Mouse (Mus musculus): ENCODE measurements around the gene Cacnb1. TPM values are rescaled to one million over a fixed set of nuclear protein-coding genes. Genes with fewer than 3 reads are reported as not detected.

Gene Cacnb1
- polyA plus RNA-seq, 1 experiment = 5.2 TPM

DNA sequence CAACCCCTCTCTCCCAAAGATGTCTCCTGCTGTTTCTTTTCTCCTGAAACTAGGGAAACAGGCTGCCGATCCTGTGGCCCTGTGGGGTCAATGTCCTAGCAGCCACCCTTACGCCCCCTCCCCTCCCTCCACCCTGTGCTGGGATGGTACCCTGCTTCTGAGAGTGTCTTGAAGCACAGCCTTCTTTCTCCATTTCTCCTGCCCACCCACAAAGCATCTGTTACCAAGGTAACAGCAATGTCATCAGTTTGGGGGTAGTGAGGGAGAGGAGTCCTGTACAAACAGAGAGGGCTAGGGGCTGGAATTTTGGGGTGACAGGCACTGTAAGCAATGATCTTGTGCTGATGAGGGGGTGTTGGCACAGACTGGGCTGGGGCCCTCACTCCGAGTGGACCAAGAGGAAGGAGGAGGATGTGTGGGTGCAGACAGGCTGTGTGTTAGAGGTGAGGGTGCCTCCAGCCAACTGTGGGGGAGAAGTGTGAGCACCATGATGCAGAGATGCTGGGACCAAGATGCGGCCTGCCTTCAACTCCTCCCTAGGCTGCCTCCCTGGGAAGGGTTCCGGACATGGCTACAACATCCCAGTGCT is 37.4 kb upstream of the Cacnb1 start:
- TF ChIP-seq EP300 (IDR thresholded peaks at IDR 0.05; ENCODE audit: insufficient read depth, low read depth, low read length) (no peak), CTCF (IDR thresholded peaks at IDR 0.05; ENCODE audit: low read depth, low read length) (no peak)
- Histone ChIP-seq H3K36me3 (ENCODE audit: control insufficient read depth, insufficient read depth, low read length, poor library complexity, severe bottlenecking) (no peaks in the 10 kb centered on the region), H3K27ac (ENCODE audit: insufficient read depth, low read length) (no peak overlapping the region), H3K9me3 (replicated peaks; ENCODE audit: control insufficient read depth, insufficient read depth, low read length, poor library complexity, severe bottlenecking) (no peaks in the 10 kb centered on the region), H3K4me3 (ENCODE audit: low read depth, low read length) (no peak overlapping the region), H3K27me3 (ENCODE audit: control insufficient read depth, insufficient read depth, low read length, poor library complexity, severe bottlenecking) (no peaks in the 10 kb centered on the region), H3K9ac (ENCODE audit: low read depth, poor library complexity, severe bottlenecking) (no peak overlapping the region), H3K4me1 (ENCODE audit: control insufficient read depth, insufficient read depth, low read length) (no peaks in the 10 kb centered on the region)

DNA sequence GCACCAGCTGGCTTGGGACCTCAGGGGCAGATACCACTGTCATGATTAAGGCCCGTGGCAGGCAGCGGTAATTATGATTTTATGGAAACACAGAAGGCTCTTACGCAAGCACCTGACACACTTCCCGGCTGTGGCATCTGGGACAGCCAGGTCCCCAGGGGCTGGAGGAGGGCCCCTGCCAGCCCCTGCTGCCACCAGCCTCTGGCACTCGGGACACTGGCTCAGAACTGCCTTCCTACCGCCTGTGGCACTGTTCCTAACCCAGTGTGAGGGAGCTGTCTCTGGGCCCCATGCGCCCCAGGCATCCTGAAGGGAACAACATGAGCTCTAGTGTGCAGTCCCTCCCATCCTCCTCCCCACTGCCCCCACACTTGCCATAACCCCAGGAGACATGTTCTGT is 36.8 kb upstream of the Cacnb1 start:
- Histone ChIP-seq H3K36me3 (ENCODE audit: control insufficient read depth, insufficient read depth, low read length, poor library complexity, severe bottlenecking) (no peaks in the 10 kb centered on the region), H3K27me3 (ENCODE audit: control insufficient read depth, insufficient read depth, low read length, poor library complexity, severe bottlenecking) (no peaks in the 10 kb centered on the region), H3K9ac (ENCODE audit: low read depth, poor library complexity, severe bottlenecking) (no peak overlapping the region), H3K4me1 (ENCODE audit: control insufficient read depth, insufficient read depth, low read length) (no peaks in the 10 kb centered on the region), H3K4me3 (ENCODE audit: low read depth, low read length) (no peak overlapping the region), H3K27ac (ENCODE audit: insufficient read depth, low read length) (no peak overlapping the region), H3K9me3 (replicated peaks; ENCODE audit: control insufficient read depth, insufficient read depth, low read length, poor library complexity, severe bottlenecking) (no peaks in the 10 kb centered on the region)
- TF ChIP-seq POLR2A (IDR thresholded peaks at IDR 0.05; ENCODE audit: insufficient read depth, low read length) = no peak
- no peak for TF ChIP-seq CTCF (IDR thresholded peaks at IDR 0.05; ENCODE audit: low read depth, low read length)
- TF ChIP-seq EP300 (IDR thresholded peaks at IDR 0.05; ENCODE audit: insufficient read depth, low read depth, low read length) = no peak

DNA sequence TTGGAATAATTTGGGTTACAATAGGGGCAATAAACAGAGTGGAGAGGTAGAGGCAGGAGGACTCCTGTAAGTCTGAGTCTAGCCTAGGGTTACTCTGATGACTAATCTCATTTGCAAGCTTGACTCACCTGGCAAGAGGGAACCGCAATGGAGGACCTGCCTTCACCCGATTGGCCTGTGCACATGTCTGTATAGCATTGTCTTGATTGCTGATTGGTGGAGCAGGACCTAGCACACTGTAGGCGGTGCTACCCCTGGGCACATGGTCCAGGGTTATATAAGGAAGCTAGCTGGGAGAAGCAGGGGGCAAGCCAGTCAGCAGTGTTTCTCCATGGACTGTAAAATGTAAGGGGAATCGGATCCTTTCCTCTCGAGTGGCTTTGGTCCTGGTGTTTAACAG is 35.2 kb upstream of the Cacnb1 start:
- Histone ChIP-seq H3K9ac (ENCODE audit: low read depth, poor library complexity, severe bottlenecking) (no peak overlapping the region), H3K36me3 (ENCODE audit: control insufficient read depth, insufficient read depth, low read length, poor library complexity, severe bottlenecking) (no peaks in the 10 kb centered on the region), H3K27me3 (ENCODE audit: control insufficient read depth, insufficient read depth, low read length, poor library complexity, severe bottlenecking) (no peaks in the 10 kb centered on the region), H3K27ac (ENCODE audit: insufficient read depth, low read length) (peak overlapping the region; percentile 56), H3K4me3 (ENCODE audit: low read depth, low read length) (peak overlapping the region; percentile 7; the same call in 1 of the 2 replicates), H3K9me3 (replicated peaks; ENCODE audit: control insufficient read depth, insufficient read depth, low read length, poor library complexity, severe bottlenecking) (no peaks in the 10 kb centered on the region), H3K4me1 (ENCODE audit: control insufficient read depth, insufficient read depth, low read length) (no peaks in the 10 kb centered on the region)
- TF ChIP-seq CTCF (IDR thresholded peaks at IDR 0.05; ENCODE audit: low read depth, low read length) = no peak
- TF ChIP-seq POLR2A (IDR thresholded peaks at IDR 0.05; ENCODE audit: insufficient read depth, low read length) = peak; percentile 90
- 0 out of 2 replicates have a peak, but pooled peaks have one; percentile 2 for TF ChIP-seq EP300 (IDR thresholded peaks at IDR 0.05; ENCODE audit: insufficient read depth, low read depth, low read length)

DNA sequence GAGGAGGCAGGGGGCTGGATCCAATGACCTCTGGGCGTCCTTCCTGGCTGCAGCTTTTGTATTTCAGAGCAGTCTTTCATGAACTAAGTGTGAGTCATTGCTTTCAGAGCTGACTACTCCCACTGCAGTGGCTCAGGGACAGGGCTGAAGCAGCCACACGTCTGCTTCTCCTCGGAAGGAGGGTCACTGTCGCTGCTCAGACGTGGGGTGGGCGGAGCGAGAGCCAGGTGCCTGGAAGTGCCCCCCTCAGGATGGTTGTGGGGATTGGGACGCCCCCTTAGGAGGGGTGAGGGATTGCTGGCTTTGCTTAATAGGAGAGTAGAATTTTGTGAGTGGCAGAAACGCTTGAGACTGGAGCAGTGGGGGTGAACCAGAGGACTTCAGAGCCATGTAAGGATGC is 34.6 kb upstream of the Cacnb1 start:
- Histone ChIP-seq H3K9me3 (replicated peaks; ENCODE audit: control insufficient read depth, insufficient read depth, low read length, poor library complexity, severe bottlenecking) (no peaks in the 10 kb centered on the region), H3K9ac (ENCODE audit: low read depth, poor library complexity, severe bottlenecking) (peak overlapping the region; percentile 64), H3K4me1 (ENCODE audit: control insufficient read depth, insufficient read depth, low read length) (no peaks in the 10 kb centered on the region), H3K27me3 (ENCODE audit: control insufficient read depth, insufficient read depth, low read length, poor library complexity, severe bottlenecking) (no peaks in the 10 kb centered on the region), H3K27ac (ENCODE audit: insufficient read depth, low read length) (peak overlapping the region; percentile 69), H3K36me3 (ENCODE audit: control insufficient read depth, insufficient read depth, low read length, poor library complexity, severe bottlenecking) (no peaks in the 10 kb centered on the region), H3K4me3 (ENCODE audit: low read depth, low read length) (peak overlapping the region; percentile 57)
- peak; percentile 68 for TF ChIP-seq POLR2A (IDR thresholded peaks at IDR 0.05; ENCODE audit: insufficient read depth, low read length)
- peak; percentile 46; the same call in 1 of the 2 replicates for TF ChIP-seq EP300 (IDR thresholded peaks at IDR 0.05; ENCODE audit: insufficient read depth, low read depth, low read length)
- TF ChIP-seq CTCF (IDR thresholded peaks at IDR 0.05; ENCODE audit: low read depth, low read length) = peak; percentile 5

DNA sequence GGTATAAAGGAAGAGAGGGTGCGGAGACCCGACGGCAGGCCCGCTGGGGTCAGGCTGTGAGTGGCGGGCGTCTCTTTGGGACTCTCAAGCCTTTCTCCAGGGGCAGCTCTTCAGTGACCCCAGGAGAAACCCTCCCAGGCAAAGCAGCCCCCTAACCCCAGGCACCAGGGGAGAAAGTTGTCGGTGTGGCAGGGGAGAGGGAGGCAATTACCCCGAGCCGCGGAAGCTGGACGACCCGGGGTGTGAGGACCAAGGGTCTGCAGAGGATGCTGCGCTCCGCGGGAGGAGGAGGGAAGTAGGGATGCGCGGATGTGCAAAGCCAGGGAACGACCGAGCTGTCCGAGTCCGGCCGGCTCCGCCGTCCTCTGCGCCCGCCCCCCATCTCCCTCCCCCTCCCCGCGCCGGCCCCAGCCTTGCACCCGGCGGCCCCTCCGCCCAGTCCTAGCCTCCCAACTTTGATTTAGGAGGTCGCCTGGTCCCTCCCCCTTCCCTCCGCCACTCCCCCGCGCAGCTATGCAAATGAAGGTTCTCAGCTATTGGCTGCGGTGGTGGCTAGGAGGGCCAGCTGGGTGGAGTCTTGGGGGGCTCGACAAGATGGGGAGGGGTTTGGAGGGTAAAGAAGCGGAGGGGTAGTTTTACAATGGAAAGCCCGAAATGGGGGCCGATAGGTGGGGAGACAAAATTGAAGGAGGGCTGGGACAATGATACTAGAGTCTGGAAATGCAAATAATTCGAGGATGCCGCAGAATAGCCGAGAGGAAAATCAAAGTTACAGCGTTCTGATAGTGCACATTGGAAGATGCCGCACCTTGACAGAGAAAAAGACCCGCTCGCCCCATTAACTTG is 30.4 kb upstream of the Cacnb1 start, which contains the start of gene Stac2:
Gene Stac2 (minus strand): TSS at position 474 of the 846 bp plus-strand sequence.
- Histone ChIP-seq H3K36me3 (ENCODE audit: control insufficient read depth, insufficient read depth, low read length, poor library complexity, severe bottlenecking) (no peaks in the 10 kb centered on the region), H3K27ac (ENCODE audit: insufficient read depth, low read length) (no peak within 1 kb of the TSS), H3K4me1 (ENCODE audit: control insufficient read depth, insufficient read depth, low read length) (peaks cover 6% of the 10 kb centered on the region), H3K9me3 (replicated peaks; ENCODE audit: control insufficient read depth, insufficient read depth, low read length, poor library complexity, severe bottlenecking) (no peaks in the 10 kb centered on the region), H3K27me3 (ENCODE audit: control insufficient read depth, insufficient read depth, low read length, poor library complexity, severe bottlenecking) (peaks cover 3% of the 10 kb centered on the region), H3K4me3 (ENCODE audit: low read depth, low read length) (peak within 1 kb of the TSS; percentile 73), H3K9ac (ENCODE audit: low read depth, poor library complexity, severe bottlenecking) (peak within 1 kb of the TSS; percentile 62)
- no peak for TF ChIP-seq EP300 (IDR thresholded peaks at IDR 0.05; ENCODE audit: insufficient read depth, low read depth, low read length)
- no peak for TF ChIP-seq POLR2A (IDR thresholded peaks at IDR 0.05; ENCODE audit: insufficient read depth, low read length)
- no peak for TF ChIP-seq CTCF (IDR thresholded peaks at IDR 0.05; ENCODE audit: low read depth, low read length)

All from ES-Bruce4 (cell line).